Mouse (Mus musculus) liver, embryonic 12.5 days (tissue): ENCODE measurements around the gene Flywch1. TPM values are rescaled to one million over a fixed set of nuclear protein-coding genes. Genes with fewer than 3 reads are reported as not detected.
A peak's percentile ranks its signal among the peaks of the same experiment; 100 is the strongest.

Experiments used
- ATAC-seq: fragments of 200-750 bp; cut with Nextera tagmentation; 2 replicates; pipeline ENCODE4 v1.8.0; 2017; ENCODE audit warnings: moderate number of reproducible peaks, mild to moderate bottlenecking, moderate library complexity
- H3K27ac ChIP-seq: fragments of 300-500 bp; sonication (generic); 2 replicates; pipeline ENCODE4 v1.5.1; 2016; ENCODE audit warnings: mild to moderate bottlenecking
- H3K27me3 ChIP-seq: fragments of 300-500 bp; sonication (generic); replicated peaks from 2 replicates; pipeline ENCODE4 v1.6.1; 2016; ENCODE audit warnings: mild to moderate bottlenecking, moderate library complexity
- H3K36me3 ChIP-seq: fragments of 300-500 bp; sonication (generic); 2 replicates; pipeline ENCODE4 v1.6.1; 2016; ENCODE audit warnings: mild to moderate bottlenecking, moderate library complexity
- H3K4me1 ChIP-seq: fragments of 300-500 bp; sonication (generic); 2 replicates; pipeline ENCODE4 v1.6.1; 2016
- H3K4me2 ChIP-seq: fragments of 300-500 bp; sonication (generic); 2 replicates; pipeline ENCODE4 v1.6.1; 2016; ENCODE audit warnings: mild to moderate bottlenecking, moderate library complexity
- H3K4me3 ChIP-seq: fragments of 300-500 bp; sonication (generic); 2 replicates; pipeline ENCODE4 v1.5.1; 2016; ENCODE audit warnings: mild to moderate bottlenecking, moderate library complexity
- H3K9ac ChIP-seq: fragments of 300-500 bp; sonication (generic); 2 replicates; pipeline ENCODE4 v1.6.1; 2016; ENCODE audit warnings: mild to moderate bottlenecking, moderate library complexity
- H3K9me3 ChIP-seq: fragments of 300-500 bp; sonication (generic); replicated peaks from 2 replicates; pipeline ENCODE4 v1.6.1; 2016; ENCODE audit warnings: mild to moderate bottlenecking, moderate library complexity
- WGBS: fragments of 180-500 bp; shearing (Covaris S2); methylation state at CpG from one replicate; pipeline ENCODE4 v1.1.7; 2016; ENCODE audit not compliant: insufficient replicate concordance; 5-methylcytosine and 5-hydroxymethylcytosine counted together
- polyA plus RNA-seq: library from polyadenylated mRNA; unstranded; fragments of >200 nt; fragmentation: Nextera tagmentation; extraction: Ambion mirVana; gene quantifications from 2 replicates; pipeline ENCODE4 v1.2.1, GENCODE M21; 2016

Gene Flywch1
- polyA plus RNA-seq, 1 experiment from 2014 or later: 22.4 TPM

DNA sequence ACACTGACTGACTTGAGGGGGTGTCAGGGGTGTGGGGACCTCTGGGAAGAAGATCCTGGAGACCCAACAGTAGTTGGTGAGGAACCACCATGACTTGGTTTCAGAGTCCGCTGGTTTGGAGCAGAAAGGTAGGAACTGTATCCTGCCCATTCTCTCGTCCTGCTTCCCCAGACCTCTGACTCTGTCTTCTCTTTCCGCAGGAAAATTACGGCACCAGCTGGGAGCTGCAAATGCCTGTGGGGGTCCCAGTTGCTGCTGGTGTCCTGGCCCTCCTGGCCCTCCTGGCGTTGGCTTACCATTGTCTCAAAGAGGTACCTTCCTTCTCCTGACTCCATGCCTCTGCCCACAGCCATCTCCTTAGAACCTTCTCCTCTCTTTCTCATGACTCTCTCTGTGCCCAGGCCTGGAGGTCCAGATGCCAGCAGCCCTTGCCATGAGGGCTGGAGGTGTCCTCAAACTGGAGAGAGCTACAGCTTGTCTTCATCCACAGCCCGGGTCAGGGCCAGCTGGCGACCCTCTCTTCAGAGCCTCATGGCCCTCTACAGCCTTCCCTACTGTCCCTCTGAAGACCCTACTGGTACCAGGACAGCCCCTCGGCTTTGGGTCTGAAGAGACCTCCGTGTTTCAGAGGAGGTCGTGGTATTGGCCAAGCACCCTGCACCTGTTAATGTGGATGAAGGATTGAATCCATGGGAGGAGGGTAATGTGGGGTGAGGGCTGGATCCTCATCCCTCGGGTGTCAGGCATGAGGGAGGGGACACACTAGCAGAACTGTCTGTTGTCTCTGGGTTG is 21.8 kb downstream of the Flywch1 start:
- peak overlapping the region; percentile 36 for H3K4me3 ChIP-seq
- H3K4me2 ChIP-seq: peak overlapping the region; percentile 57
- no peaks in the 10 kb centered on the region for H3K9me3 ChIP-seq
- peaks cover 43% of the 10 kb centered on the region for H3K27me3 ChIP-seq
- H3K36me3 ChIP-seq: peaks cover 21% of the 10 kb centered on the region
- no peak overlapping the region for H3K9ac ChIP-seq
- WGBS: 64% methylated on average over 11 of the region's 11 CpGs
- no peak overlapping the region for H3K27ac ChIP-seq
- H3K4me1 ChIP-seq: peaks cover 20% of the 10 kb centered on the region
- ATAC-seq: 0 out of 2 replicates have a peak, but pooled peaks have one; percentile 16

DNA sequence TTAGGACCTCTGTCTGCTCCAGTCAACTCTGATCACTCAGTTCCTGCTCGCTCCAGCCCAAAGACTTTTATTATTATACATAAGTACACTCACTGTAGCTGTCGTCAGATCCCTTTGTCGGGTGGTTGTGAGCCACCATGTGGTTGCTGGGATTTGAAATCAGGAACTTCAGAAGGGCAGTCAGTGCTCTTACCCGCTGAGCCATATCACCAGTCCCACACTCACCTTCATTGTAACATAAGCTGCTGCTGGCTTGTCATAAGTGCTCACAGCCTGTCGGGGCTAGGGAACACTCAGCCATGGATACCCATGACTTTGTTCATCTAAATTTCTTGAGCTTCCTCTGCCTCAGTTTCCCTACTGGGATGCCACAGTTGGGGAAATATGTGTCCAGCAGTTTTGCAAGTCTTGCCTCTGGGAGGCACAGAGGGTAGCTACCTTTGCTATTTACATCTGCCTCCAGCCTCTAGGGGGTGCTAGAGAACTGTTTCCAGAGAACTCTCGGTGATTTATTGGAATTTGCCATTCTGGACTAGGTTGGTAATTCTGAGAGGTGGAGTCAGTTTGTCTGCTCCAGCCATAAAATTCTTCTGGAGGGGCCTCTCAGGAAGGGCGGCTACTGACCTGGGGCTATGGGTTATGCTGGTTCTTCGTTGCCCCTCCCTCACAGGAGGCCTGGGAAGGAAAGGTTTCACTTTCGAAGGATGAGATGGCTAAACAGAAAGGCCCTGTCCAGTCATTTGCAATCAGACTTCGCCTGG is 22.6 kb downstream of the Flywch1 start:
- Histone ChIP-seq H3K36me3 (peaks cover 21% of the 10 kb centered on the region), H3K9me3 (no peaks in the 10 kb centered on the region), H3K27ac (no peak overlapping the region), H3K27me3 (peaks cover 51% of the 10 kb centered on the region), H3K9ac (no peak overlapping the region), H3K4me2 (peak overlapping the region; percentile 57), H3K4me1 (peaks cover 20% of the 10 kb centered on the region), H3K4me3 (peak overlapping the region; percentile 36)
- 0 out of 2 replicates have a peak, but pooled peaks have one; percentile 8 for ATAC-seq
- WGBS: 25% methylated on average over 10 of the region's 10 CpGs

DNA sequence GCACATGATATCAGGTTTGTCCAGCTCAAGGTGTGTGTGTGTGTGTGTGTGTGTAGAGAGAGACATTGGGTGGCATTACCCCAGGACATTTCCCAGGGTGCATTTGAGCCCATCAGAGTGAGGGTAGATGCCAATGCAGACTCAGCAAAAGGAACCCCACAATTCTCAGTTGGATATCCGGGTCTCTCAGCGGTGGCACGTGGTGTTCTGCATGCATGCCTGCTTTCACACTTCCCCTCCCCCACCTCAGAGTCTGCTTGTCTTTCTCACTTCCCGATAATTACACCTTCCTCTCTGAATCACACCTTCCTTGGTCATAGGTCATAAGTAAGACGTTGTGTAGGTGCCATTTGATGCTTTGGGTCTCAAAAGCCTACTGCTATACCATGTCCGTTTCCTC is 23.4 kb downstream of the Flywch1 start:
- Histone ChIP-seq H3K9ac (no peak overlapping the region), H3K27me3 (peaks cover 59% of the 10 kb centered on the region), H3K36me3 (peaks cover 14% of the 10 kb centered on the region), H3K4me3 (no peak overlapping the region), H3K4me2 (no peak overlapping the region), H3K4me1 (peaks cover 20% of the 10 kb centered on the region), H3K27ac (no peak overlapping the region), H3K9me3 (no peaks in the 10 kb centered on the region)
- ATAC-seq: no peak
- 29% methylated on average over 6 of the region's 6 CpGs for WGBS

DNA sequence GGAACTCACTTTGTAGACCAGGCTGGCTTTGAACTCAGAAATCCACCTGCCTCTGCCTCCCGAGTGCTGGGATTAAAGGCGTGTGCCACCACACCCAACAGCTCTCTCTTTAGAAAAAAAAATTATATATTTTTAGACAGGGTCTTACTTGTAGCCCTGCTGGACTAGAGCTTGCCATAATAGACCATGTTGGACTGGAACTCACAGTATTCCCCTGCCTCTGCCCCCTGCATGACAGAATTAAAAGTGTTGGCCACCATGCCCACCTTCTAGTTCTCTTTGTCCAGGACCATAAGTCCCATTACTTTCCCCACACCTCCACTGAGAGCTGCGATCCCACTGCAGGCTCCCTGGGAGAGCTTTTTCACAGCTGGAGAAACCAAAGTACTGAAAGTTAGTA is 23.9 kb downstream of the Flywch1 start:
- H3K9ac ChIP-seq: no peak overlapping the region
- no peak overlapping the region for H3K4me2 ChIP-seq
- no peaks in the 10 kb centered on the region for H3K9me3 ChIP-seq
- H3K27ac ChIP-seq: no peak overlapping the region
- WGBS: 68% methylated on average over 3 of the region's 3 CpGs
- H3K27me3 ChIP-seq: peaks cover 64% of the 10 kb centered on the region
- no peak for ATAC-seq
- no peak overlapping the region for H3K4me3 ChIP-seq
- H3K4me1 ChIP-seq: peaks cover 22% of the 10 kb centered on the region
- peaks cover 9% of the 10 kb centered on the region for H3K36me3 ChIP-seq

DNA sequence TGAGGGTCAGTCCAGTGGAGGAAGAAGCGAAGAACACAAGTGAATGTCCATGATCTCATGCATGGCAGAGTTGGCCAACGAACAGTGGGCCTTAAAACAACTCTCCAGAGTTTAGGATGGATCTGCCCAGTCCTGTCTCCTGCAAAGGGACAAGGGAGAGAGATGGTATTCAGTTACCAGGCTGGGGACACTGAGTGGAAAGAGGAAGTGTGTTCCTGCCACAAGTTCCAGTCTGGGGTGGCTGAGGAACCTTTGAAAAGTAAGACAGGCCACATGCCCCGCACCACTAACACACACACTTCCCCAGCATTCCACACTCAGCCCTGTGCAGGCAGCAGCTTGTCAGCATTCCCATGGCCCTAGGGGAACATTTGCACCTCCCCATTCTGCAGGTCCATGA is 24.6 kb downstream of the Flywch1 start:
- no peak overlapping the region for H3K4me2 ChIP-seq
- H3K4me1 ChIP-seq: peaks cover 29% of the 10 kb centered on the region
- 43% methylated on average over 3 of the region's 3 CpGs for WGBS
- ATAC-seq: no peak
- no peak overlapping the region for H3K9ac ChIP-seq
- H3K4me3 ChIP-seq: no peak overlapping the region
- peaks cover 71% of the 10 kb centered on the region for H3K27me3 ChIP-seq
- H3K27ac ChIP-seq: no peak overlapping the region
- H3K36me3 ChIP-seq: 0 out of 2 replicates have a peak, but pooled peaks cover 2% of the 10 kb centered on the region
- H3K9me3 ChIP-seq: no peaks in the 10 kb centered on the region

DNA sequence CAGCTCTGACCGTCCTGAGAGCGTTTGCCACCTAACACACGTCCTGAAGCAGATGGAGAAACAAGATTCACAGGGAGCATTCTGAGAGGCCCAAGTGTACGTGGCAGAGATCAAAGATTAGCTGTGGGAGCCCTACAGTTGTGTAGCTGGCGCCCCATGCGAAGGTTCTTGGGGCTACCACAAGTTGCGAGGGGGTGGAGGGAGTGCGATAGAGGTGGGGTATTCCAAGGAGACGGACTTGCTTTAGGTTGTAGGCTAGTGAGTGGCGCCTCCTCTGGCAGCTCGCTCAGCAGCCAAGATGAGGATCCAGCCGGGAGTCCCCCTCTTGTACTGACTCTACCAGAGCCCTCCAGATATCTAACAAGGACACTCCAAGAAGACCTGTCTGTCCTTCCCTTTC is 25.1 kb downstream of the Flywch1 start:
- Histone ChIP-seq H3K27me3 (peaks cover 76% of the 10 kb centered on the region), H3K4me3 (peak overlapping the region; percentile 28; the same call in 1 of the 2 replicates), H3K9me3 (no peaks in the 10 kb centered on the region), H3K27ac (no peak overlapping the region), H3K36me3 (no peaks in the 10 kb centered on the region), H3K4me2 (peak overlapping the region; percentile 54), H3K4me1 (peaks cover 32% of the 10 kb centered on the region), H3K9ac (no peak overlapping the region)
- no peak for ATAC-seq
- WGBS: 6% methylated on average over 12 of the region's 12 CpGs

DNA sequence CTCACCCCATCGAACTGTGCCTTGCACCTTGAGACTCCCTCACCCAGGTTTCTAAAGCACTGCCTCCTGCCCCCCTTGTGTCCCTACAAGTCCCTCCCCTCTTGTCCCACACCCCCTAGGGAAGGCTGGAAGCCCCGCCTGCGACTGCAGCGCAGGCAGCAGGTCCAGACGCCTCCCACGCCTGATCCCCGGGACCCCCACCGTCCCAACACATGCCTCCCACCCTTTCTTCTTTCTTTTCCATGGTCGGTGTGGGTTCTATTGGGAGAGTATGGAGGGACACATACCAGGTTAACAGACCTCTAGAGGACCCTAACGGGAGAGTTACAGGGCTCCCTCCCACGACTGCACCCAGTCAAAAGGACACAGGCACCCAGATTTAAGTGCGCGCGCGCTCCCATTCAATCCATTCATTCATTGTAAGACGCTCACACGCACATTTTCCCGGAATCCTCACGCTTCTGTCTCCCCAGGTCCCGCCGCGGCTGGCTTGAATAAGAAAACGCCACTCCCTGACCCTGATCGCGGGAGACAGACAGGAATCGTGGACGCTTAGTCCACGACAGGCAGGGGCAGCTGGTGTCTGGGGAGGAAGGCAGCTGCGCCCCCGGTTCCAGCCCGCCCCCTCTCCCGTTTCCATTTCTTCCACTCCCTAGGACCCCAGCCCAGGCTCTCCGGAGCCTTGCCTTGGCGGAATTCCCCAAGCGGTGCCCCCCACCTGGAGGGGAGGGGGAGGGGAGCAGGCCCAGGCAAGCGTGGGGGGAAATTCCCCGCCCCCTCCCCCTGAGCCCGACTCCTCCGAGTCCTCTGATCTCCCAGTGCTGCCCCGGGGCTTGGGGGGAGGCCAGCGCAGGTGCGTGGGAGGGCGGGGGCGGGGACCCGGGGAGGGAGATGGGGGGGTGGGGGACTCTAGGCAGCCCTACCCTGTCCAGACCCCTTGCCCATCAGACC is 25.8 kb downstream of the Flywch1 start, which contains the start of gene Kremen2:
TSS of gene Kremen2 (minus strand) at position 533 of the 951 bp plus-strand sequence.
- H3K9me3 ChIP-seq: no peaks in the 10 kb centered on the region
- H3K9ac ChIP-seq: no peak within 1 kb of the TSS
- ATAC-seq: no peak
- WGBS: 3% methylated on average over 45 of the region's 45 CpGs
- peaks cover 39% of the 10 kb centered on the region for H3K4me1 ChIP-seq
- H3K27me3 ChIP-seq: peaks cover 83% of the 10 kb centered on the region
- no peak within 1 kb of the TSS for H3K27ac ChIP-seq
- peak within 1 kb of the TSS; percentile 54 for H3K4me2 ChIP-seq
- H3K4me3 ChIP-seq: peak within 1 kb of the TSS; percentile 28
- H3K36me3 ChIP-seq: no peaks in the 10 kb centered on the region

DNA sequence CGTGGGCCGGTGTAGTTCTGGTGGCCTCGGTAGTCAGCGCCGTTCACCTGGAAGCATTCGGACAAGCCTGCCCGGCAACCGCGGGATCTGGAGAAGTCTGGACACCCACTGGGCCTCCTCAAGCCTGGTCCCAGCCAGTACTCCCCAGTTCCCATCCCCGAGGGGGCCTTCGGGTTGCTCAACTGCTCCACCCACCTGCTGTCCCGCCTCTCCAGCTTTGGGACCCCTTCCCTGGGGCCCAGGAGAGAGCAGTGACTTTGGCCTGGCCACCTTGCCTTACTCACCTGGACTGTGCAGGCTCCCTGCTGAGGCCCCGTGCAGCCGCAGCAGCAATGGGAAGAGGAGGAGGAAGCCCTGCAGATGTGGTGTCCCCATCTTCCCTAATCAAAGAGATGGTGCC is 26.8 kb downstream of the Flywch1 start:
- Histone ChIP-seq H3K27ac (no peak overlapping the region), H3K9me3 (no peaks in the 10 kb centered on the region), H3K4me2 (no peak overlapping the region), H3K4me3 (no peak overlapping the region), H3K36me3 (no peaks in the 10 kb centered on the region), H3K9ac (no peak overlapping the region), H3K4me1 (peaks cover 46% of the 10 kb centered on the region), H3K27me3 (peaks cover 92% of the 10 kb centered on the region)
- WGBS: 5% methylated on average over 14 of the region's 14 CpGs
- no peak for ATAC-seq

DNA sequence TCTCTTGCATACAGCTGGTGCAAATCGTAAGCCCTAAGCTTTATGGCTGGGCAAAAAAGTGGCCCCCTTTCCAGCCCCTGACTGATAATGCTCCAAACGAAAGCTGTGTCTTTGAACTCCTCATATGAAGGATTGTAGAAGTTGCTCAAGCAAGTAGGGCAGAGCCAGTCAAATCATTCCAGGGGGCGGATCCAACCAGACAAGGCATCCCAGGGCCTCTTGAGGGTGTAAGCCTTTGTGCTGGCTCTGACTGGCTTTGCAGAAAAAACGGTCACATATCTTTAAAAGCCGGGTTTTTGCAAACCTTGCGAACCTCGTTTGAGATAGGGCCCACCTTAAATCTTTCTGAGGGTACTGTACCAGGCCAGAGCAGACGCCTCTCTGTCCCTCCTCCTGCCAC is 27.3 kb downstream of the Flywch1 start:
- Histone ChIP-seq H3K27me3 (peaks cover 98% of the 10 kb centered on the region), H3K4me3 (no peak overlapping the region), H3K27ac (no peak overlapping the region), H3K36me3 (no peaks in the 10 kb centered on the region), H3K9ac (no peak overlapping the region), H3K4me1 (peaks cover 46% of the 10 kb centered on the region), H3K9me3 (no peaks in the 10 kb centered on the region), H3K4me2 (no peak overlapping the region)
- ATAC-seq: no peak
- 17% methylated on average over 8 of the region's 8 CpGs for WGBS

DNA sequence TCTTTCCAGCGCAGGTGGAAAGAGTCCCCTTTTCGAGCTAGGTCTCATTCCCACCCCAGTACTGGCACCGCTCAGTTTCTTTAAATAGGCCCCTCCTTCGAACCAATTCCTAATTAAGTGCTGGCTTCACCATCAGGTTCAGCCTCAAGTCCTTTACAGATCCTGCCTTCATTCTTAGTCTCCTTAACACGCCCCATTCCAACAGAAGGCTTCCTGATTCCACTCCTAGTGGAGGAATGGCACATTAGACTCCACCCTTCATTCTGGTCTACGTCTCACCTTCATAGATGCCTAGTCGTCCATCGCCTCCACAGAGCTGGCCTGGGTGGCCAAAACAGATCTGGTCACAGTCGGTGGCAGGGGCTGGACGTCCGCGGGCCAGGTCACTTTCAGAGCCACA is 28.5 kb downstream of the Flywch1 start:
- no peaks in the 10 kb centered on the region for H3K9me3 ChIP-seq
- no peak overlapping the region for H3K9ac ChIP-seq
- WGBS: 53% methylated on average over 12 of the region's 12 CpGs
- peaks cover 52% of the 10 kb centered on the region for H3K4me1 ChIP-seq
- no peak overlapping the region for H3K4me3 ChIP-seq
- no peak for ATAC-seq
- peaks cover 100% of the 10 kb centered on the region for H3K27me3 ChIP-seq
- no peaks in the 10 kb centered on the region; the same call in 1 of the 2 replicates for H3K36me3 ChIP-seq
- H3K4me2 ChIP-seq: no peak overlapping the region; the same call in 1 of the 2 replicates
- H3K27ac ChIP-seq: no peak overlapping the region

DNA sequence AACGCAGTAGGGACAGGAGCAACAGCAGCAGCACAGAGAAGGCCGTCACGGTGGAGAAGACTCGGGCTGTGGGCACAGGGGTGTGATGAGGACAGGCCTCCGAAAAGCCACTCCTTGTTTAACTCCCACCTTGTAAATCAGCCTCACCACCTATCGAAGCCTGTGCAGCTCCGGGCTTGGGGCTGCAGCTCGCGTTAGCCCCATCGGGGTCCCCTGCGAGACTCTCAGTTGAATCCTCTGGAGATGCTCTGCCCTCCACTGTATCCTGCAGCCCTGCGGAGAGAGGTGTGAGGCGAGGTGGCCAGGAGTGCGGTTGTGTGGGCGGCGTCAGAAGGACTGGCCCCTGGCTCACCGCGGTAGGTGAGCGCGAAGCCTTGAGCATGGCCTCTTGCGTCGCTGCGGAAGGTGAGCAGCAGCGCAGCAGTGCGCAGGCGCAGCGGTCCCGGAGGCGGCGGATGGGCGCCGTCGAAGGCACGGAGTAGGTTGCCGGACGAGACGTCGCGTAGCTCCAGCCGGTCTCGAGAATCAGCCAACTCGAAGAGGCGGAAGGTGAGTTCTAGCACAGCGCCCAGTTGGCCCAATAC is 29.1 kb downstream of the Flywch1 start:
- Histone ChIP-seq H3K4me1 (peaks cover 52% of the 10 kb centered on the region), H3K9me3 (no peaks in the 10 kb centered on the region), H3K4me2 (peak overlapping the region; percentile 34), H3K27me3 (peaks cover 100% of the 10 kb centered on the region), H3K36me3 (peaks cover 5% of the 10 kb centered on the region; the same call in 1 of the 2 replicates), H3K4me3 (peak overlapping the region; percentile 28), H3K27ac (no peak overlapping the region), H3K9ac (no peak overlapping the region)
- WGBS: 8% methylated on average over 44 of the region's 44 CpGs
- no peak for ATAC-seq
